Mouse (Mus musculus): ENCODE results near the gene Gna11. TPM values are rescaled to one million over a fixed set of nuclear protein-coding genes. Genes with fewer than 3 reads are reported as not detected.
A peak's percentile ranks its signal among the peaks of the same experiment; 100 is the strongest.

Gene Gna11
- polyA plus RNA-seq, 1 experiment: 117 TPM

GRCm38 (mm10) chr10:81559163-81559626 lies 14.2 kb upstream of the Gna11 start, which contains the start of gene Aes:
Gene Aes (plus strand): TSS chr10:81559488.
- under 1% methylated on average over 37 of the region's 53 CpGs for WGBS
- peak within 1 kb of the TSS; percentile 72 for H3K4me3 ChIP-seq (replicated peaks; ENCODE audit: extremely low read depth, low read depth, low read length)
- DNase-seq: peak; percentile 80
- peaks cover 19% of the 10 kb centered on the region for H3K4me1 ChIP-seq (ENCODE audit: control insufficient read depth, insufficient read depth, low read length)
- TF ChIP-seq POLR2A (IDR thresholded peaks at IDR 0.05; ENCODE audit: borderline replicate concordance, extremely low read depth, low read depth, low read length) (peak; percentile 23; the same call in 1 of the 2 replicates), CTCF (IDR thresholded peaks at IDR 0.05; ENCODE audit: insufficient read depth, low read length) (no peak)

- no peak for DNase-seq
- WGBS: 29% methylated on average over 1 of the region's 1 CpGs
- Histone ChIP-seq H3K4me3 (replicated peaks; ENCODE audit: extremely low read depth, low read depth, low read length) (no peak overlapping the region), H3K4me1 (ENCODE audit: control insufficient read depth, insufficient read depth, low read length) (peaks cover 8% of the 10 kb centered on the region)
- TF ChIP-seq CTCF (IDR thresholded peaks at IDR 0.05; ENCODE audit: insufficient read depth, low read length): no peak
- no peak for TF ChIP-seq POLR2A (IDR thresholded peaks at IDR 0.05; ENCODE audit: borderline replicate concordance, extremely low read depth, low read depth, low read length)
Measured at GRCm38 (mm10) chr10:81557491-81557890, 12.5 kb upstream of the Gna11 start.

GRCm38 (mm10) chr10:81556282-81556681 lies 11.3 kb upstream of the Gna11 start:
- Histone ChIP-seq H3K4me1 (ENCODE audit: control insufficient read depth, insufficient read depth, low read length) (peaks cover 9% of the 10 kb centered on the region), H3K4me3 (replicated peaks; ENCODE audit: extremely low read depth, low read depth, low read length) (no peak overlapping the region)
- WGBS: 75% methylated on average over 3 of the region's 3 CpGs
- no peak for DNase-seq
- 0 out of 2 replicates have a peak, but pooled peaks have one; percentile 27 for TF ChIP-seq CTCF (IDR thresholded peaks at IDR 0.05; ENCODE audit: insufficient read depth, low read length)
- no peak for TF ChIP-seq POLR2A (IDR thresholded peaks at IDR 0.05; ENCODE audit: borderline replicate concordance, extremely low read depth, low read depth, low read length)

- Histone ChIP-seq H3K4me1 (ENCODE audit: control insufficient read depth, insufficient read depth, low read length) (peaks cover 7% of the 10 kb centered on the region; the same call in 1 of the 2 replicates), H3K4me3 (replicated peaks; ENCODE audit: extremely low read depth, low read depth, low read length) (no peak overlapping the region)
- TF ChIP-seq CTCF (IDR thresholded peaks at IDR 0.05; ENCODE audit: insufficient read depth, low read length) (no peak), POLR2A (IDR thresholded peaks at IDR 0.05; ENCODE audit: borderline replicate concordance, extremely low read depth, low read depth, low read length) (no peak)
- no peak for DNase-seq
- 77% methylated on average over 6 of the region's 6 CpGs for WGBS
Measured at GRCm38 (mm10) chr10:81553807-81554755, 9.1 kb upstream of the Gna11 start.

- DNase-seq: no peak
- Histone ChIP-seq H3K4me3 (replicated peaks; ENCODE audit: extremely low read depth, low read depth, low read length) (no peak overlapping the region), H3K4me1 (ENCODE audit: control insufficient read depth, insufficient read depth, low read length) (peaks cover 7% of the 10 kb centered on the region; the same call in 1 of the 2 replicates)
- TF ChIP-seq POLR2A (IDR thresholded peaks at IDR 0.05; ENCODE audit: borderline replicate concordance, extremely low read depth, low read depth, low read length) (no peak), CTCF (IDR thresholded peaks at IDR 0.05; ENCODE audit: insufficient read depth, low read length) (peak; percentile 61)
- WGBS: 86% methylated on average over 5 of the region's 5 CpGs
Measured at GRCm38 (mm10) chr10:81553232-81553631, 8.2 kb upstream of the Gna11 start.

GRCm38 (mm10) chr10:81551597-81552102 lies 6.7 kb upstream of the Gna11 start:
- under 1% methylated on average over 12 of the region's 12 CpGs for WGBS
- peaks cover 7% of the 10 kb centered on the region; the same call in 1 of the 2 replicates for H3K4me1 ChIP-seq (ENCODE audit: control insufficient read depth, insufficient read depth, low read length)
- TF ChIP-seq POLR2A (IDR thresholded peaks at IDR 0.05; ENCODE audit: borderline replicate concordance, extremely low read depth, low read depth, low read length): no peak
- peak; percentile 63 for TF ChIP-seq CTCF (IDR thresholded peaks at IDR 0.05; ENCODE audit: insufficient read depth, low read length)
- peak; percentile 79 for DNase-seq
- H3K4me3 ChIP-seq (replicated peaks; ENCODE audit: extremely low read depth, low read depth, low read length): no peak overlapping the region

GRCm38 (mm10) chr10:81550257-81550656 lies 5.3 kb upstream of the Gna11 start:
- H3K4me1 ChIP-seq (ENCODE audit: control insufficient read depth, insufficient read depth, low read length): peaks cover 7% of the 10 kb centered on the region; the same call in 1 of the 2 replicates
- no peak overlapping the region for H3K4me3 ChIP-seq (replicated peaks; ENCODE audit: extremely low read depth, low read depth, low read length)
- 11% methylated on average over 7 of the region's 7 CpGs for WGBS
- DNase-seq: peak; percentile 47
- peak; percentile 87 for TF ChIP-seq CTCF (IDR thresholded peaks at IDR 0.05; ENCODE audit: insufficient read depth, low read length)
- no peak for TF ChIP-seq POLR2A (IDR thresholded peaks at IDR 0.05; ENCODE audit: borderline replicate concordance, extremely low read depth, low read depth, low read length)

GRCm38 (mm10) chr10:81548944-81549343 lies 4.0 kb upstream of the Gna11 start:
- no peak for DNase-seq

GRCm38 (mm10) chr10:81546788-81547571 lies 2.0 kb upstream of the Gna11 start:
- no peak overlapping the region for H3K4me3 ChIP-seq (replicated peaks; ENCODE audit: extremely low read depth, low read depth, low read length)
- WGBS: 95% methylated on average over 13 of the region's 13 CpGs
- no peak for DNase-seq
- TF ChIP-seq CTCF (IDR thresholded peaks at IDR 0.05; ENCODE audit: insufficient read depth, low read length): no peak
- peaks cover 27% of the 10 kb centered on the region for H3K4me1 ChIP-seq (ENCODE audit: control insufficient read depth, insufficient read depth, low read length)

More at GRCm38 (mm10) chr10:81548944-81549343, 4.0 kb upstream of the Gna11 start:
- 70% methylated on average over 5 of the region's 5 CpGs for WGBS
- no peak overlapping the region for H3K4me3 ChIP-seq (replicated peaks; ENCODE audit: extremely low read depth, low read depth, low read length)
- TF ChIP-seq POLR2A (IDR thresholded peaks at IDR 0.05; ENCODE audit: borderline replicate concordance, extremely low read depth, low read depth, low read length): no peak
- H3K4me1 ChIP-seq (ENCODE audit: control insufficient read depth, insufficient read depth, low read length): peaks cover 11% of the 10 kb centered on the region
